Mouse (Mus musculus) olfactory bulb, adult 2 months (tissue): ENCODE results near the gene Olfr855.

Source experiments
- CTCF ChIP-seq: fragments of 200-500 bp; IDR thresholded peaks from 2 replicates; pipeline ENCODE4 v1.5.1; 2012; ENCODE audit warnings: low read depth, mild to moderate bottlenecking, low read length, moderate library complexity; ENCODE audit not compliant: insufficient read depth
- POLR2A ChIP-seq: fragments of 200-500 bp; IDR thresholded peaks from 2 replicates; pipeline ENCODE4 v1.6.1; 2012; ENCODE audit warnings: mild to moderate bottlenecking, low read depth, low read length, moderate library complexity; ENCODE audit not compliant: insufficient read depth

DNA sequence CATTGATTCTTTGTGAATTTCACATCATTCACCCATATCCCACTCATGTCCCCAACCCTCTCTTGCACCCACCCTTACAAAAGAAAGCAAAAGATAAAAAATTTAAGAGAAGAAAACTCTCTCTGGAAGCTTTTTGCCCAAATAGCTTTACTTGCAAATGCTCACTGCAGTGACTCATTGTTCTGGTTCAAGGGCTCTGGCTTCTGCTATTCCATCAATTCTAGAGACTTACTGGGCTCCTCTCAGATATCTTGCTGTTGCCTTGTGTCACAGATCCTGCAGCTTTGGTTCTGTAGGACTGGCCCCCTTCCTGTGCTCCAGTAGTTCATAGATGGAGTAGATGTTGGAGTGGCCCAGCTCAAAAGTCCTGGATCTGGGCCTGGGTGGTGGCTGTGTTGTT, 47.2 kb downstream of the Olfr855 start:
- no peak for TF ChIP-seq POLR2A
- no peak for TF ChIP-seq CTCF
